Comparison of ENCODE assay signal across 23 mouse cellular contexts in the genomic region with DNA sequence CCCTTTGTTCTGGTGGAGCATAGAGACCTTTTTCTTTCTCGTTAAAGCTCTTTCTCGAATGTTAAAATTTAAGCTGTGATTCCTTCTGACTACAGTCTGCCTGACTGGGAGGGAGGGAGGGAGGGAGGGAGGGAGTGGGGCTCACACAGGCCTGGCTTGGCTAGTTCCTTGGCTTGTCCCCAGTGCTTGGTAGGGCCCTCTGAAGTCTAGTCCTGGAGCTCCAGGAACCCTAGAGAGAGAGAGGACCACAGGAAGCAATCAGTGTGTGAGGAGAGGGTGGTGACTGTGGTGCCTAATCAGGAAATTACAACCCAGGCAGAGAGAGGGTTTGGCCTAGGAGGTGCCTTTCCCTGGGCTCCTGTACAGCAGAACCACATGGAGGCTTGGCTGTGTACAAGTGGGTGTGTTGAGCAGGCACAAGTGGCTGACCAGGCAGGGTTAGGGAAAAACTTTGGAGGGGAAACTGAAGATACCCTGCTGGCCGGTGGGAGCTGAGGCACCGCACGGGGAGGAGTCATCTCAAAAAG. TPM values are rescaled to one million over a fixed set of nuclear protein-coding genes. Genes with fewer than 3 reads are reported as not detected.
"Had no signal": no experiment of that assay in that cellular context is flagged by ENCODE, and none has a peak within 500 bp of the region (broad histone marks: within the 10 kb centered on the region; RNA-seq: fewer than 3 reads in every experiment).

No protein-coding gene starts in this region.

- H3K4me1 ChIP-seq: liver, embryonic 12.5 days; megakaryocyte, embryonic 14.5 days; midbrain, embryonic 15.5 days; neural tube, embryonic 12.5 days had no signal

- ATAC-seq: liver, embryonic 12.5 days; midbrain, embryonic 15.5 days had no signal

- H3K9me3 ChIP-seq: liver, embryonic 12.5 days; megakaryocyte, embryonic 14.5 days; midbrain, embryonic 15.5 days; neural tube, embryonic 12.5 days had no signal

- H3K4me2 ChIP-seq: liver, embryonic 12.5 days; lung, embryonic 14.5 days; midbrain, embryonic 11.5 days; midbrain, embryonic 15.5 days; neural tube, embryonic 12.5 days had no signal

- H3K36me3 ChIP-seq: liver, embryonic 12.5 days; midbrain, embryonic 15.5 days; neural tube, embryonic 12.5 days had no signal

- H3K4me3 ChIP-seq: liver, embryonic 12.5 days; megakaryocyte, embryonic 14.5 days; midbrain, embryonic 15.5 days; neural tube, embryonic 12.5 days had no signal

- H3K9ac ChIP-seq: liver, embryonic 12.5 days; lung, embryonic 14.5 days; midbrain, embryonic 15.5 days; neural tube, embryonic 12.5 days had no signal

- H3K27me3 ChIP-seq: midbrain, embryonic 15.5 days; neural tube, embryonic 12.5 days had no signal

- DNase-seq: kidney, adult 18-20 months; kidney, postnatal 10 days; kidney, postnatal 4 days; lung, embryonic 14.5 days; lung, postnatal 10 days; retina, postnatal 1 day; right cerebral cortex, postnatal 4 days; thymus, adult 18-20 months; thymus, postnatal 25 days had no signal

- H3K27ac ChIP-seq: liver, embryonic 12.5 days; macrophage; midbrain, embryonic 15.5 days; neural tube, embryonic 12.5 days had no signal

RNA-seq across cellular contexts. Expression of gene Pitx1, which starts 22.4 kb away (rescaled TPM):
- total RNA-seq: layer of hippocampus, adult 8-10 months; layer of hippocampus, postnatal 14 days; left cerebral cortex, adult 18-20 months; left cerebral cortex, postnatal 10 days; monocyte, adult 5-6 weeks; neutrophil, adult 5-6 weeks had no signal
- polyA plus RNA-seq: macrophage; spleen, adult 2 months had no signal

RNA-seq across cellular contexts. Expression of gene Catsper3, which starts 29.2 kb away (rescaled TPM):
- total RNA-seq: left cerebral cortex, postnatal 10 days; monocyte, adult 5-6 weeks; neutrophil, adult 5-6 weeks had no signal
- polyA plus RNA-seq: liver, embryonic 12.5 days; liver, embryonic 16.5 days; macrophage; midbrain, embryonic 11.5 days; neural tube, embryonic 12.5 days had no signal
